Mouse (Mus musculus) effector memory CD4-positive, alpha-beta T cell, adult 5 months (primary cell): ENCODE measurements around the gene Cchcr1. TPM values are rescaled to one million over a fixed set of nuclear protein-coding genes. Genes with fewer than 3 reads are reported as not detected.

Source experiments
- polyA plus RNA-seq: library from polyadenylated mRNA; unstranded; fragments of 100-300 nt; shearing (Covaris generic); gene quantifications from one replicate; pipeline ENCODE4 v1.2.1, GENCODE M21; 2017

Gene Cchcr1
- 15.1 TPM for polyA plus RNA-seq

DNA sequence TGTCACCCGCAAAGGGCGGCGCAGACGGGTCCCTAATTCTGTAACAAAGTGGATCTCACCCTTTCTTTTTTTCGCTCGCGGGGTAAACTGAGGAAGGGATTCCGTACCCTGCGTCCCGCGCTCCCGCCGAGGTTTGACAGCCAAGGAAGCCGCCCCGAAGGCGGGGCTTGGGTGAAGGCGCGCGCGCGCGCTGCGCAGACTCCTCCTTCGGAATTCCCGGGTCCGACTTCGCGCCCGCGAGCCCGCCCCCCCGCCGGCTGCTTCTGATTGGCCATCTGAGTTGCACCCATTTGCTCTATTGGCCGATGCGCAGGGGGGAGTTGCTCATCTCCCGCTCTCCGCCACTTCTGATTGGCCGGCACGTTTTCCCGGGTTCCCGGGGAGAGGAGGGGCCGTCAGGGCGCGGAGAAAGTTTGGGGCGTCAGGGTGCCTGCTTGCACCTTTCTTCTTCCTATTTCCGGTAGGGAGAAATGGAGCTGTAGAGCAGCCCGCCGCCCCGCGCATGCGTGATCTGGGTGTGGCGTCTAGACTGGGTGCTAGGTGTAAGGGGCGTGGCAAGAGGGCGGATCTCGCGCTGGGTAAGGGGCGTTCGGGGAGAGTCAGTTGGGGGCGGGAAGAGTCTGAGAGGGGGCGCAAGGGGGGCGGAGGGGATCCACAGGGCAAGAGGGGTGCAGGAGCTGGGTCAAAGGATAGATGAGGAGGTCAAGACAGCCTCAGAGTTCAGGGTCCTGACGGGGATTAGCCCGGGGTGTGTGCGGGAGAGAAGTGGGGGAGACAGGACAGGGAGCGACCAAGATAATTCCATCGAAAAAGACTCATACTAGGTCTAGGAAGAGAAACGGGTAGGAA, at the start of gene Cchcr1, which contains the start of gene Tcf19:
Gene Cchcr1, plus strand, starts transcription at position 449 of the 849 bp plus-strand sequence.
Gene Tcf19, minus strand, starts transcription at position 173 of the 849 bp plus-strand sequence.

GRCm38 (mm10) chr17:35469842-35470751, 46.8 kb upstream of the Cchcr1 start, which contains the start of gene H2-Q10:
Gene H2-Q10 (plus strand): TSS chr17:35470089.

GRCm38 (mm10) chr17:35505776-35506175, 11.1 kb upstream of the Cchcr1 start, which contains the start of gene Pou5f1:
Gene Pou5f1 (plus strand): TSS chr17:35506018.

GRCm38 (mm10) chr17:35532901-35533300, 16.0 kb downstream of the Cchcr1 start, which contains the start of gene Psors1c2:
Gene Psors1c2 (plus strand): TSS chr17:35533201.

DNA sequence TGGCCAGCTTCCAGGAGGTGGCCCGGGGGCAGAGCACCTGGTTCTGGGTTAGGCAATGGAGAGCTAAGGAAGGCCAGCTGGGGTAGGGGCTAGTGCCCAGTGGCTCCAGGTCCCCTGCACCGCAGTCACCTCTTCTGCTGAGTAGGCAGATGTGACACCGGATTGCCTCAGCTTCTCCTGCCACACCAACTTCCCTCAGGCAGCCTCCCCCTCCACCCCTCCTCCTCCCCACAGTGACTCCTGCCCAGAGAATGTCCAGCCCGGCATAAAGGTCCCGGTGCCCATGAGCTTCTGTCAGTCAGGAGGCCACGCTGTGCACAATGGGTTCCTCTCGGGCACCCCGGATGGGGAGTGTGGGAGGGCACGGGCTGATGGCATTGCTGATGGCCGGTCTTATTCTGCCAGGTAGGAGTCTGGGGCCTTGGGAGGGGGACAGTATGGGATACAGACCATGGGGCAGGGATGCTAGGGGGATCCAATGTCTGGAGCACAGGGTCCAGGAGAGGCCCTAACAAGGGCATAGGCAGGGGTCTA, 35.0 kb downstream of the Cchcr1 start, which contains the start of gene Cdsn:
Gene Cdsn, plus strand, starts transcription at position 248 of the 534 bp plus-strand sequence.

GRCm38 (mm10) chr17:35567150-35567549, 50.2 kb downstream of the Cchcr1 start, which contains the start of gene 2300002M23Rik:
Gene 2300002M23Rik (plus strand): TSS chr17:35567450.

Other genes starting within 250 kb of the Cchcr1 start
- 0.26 TPM for gene H2-Q1, start 196.7 kb upstream of the Cchcr1 start, polyA plus RNA-seq
- gene H2-Q2, start 174.9 kb upstream of the Cchcr1 start, polyA plus RNA-seq = 47.9 TPM
- 69.3 TPM for gene H2-Q4, start 137.5 kb upstream of the Cchcr1 start, polyA plus RNA-seq
- gene H2-Q6, start 92.2 kb upstream of the Cchcr1 start, polyA plus RNA-seq = 1,046 TPM
- 2,635 TPM for gene H2-Q7, start 77.9 kb upstream of the Cchcr1 start, polyA plus RNA-seq
- gene H2-Q10, start 47.0 kb upstream of the Cchcr1 start, polyA plus RNA-seq = 121 TPM
- not detected for gene Pou5f1, start 11.1 kb upstream of the Cchcr1 start, polyA plus RNA-seq
- gene Tcf19, start 276 bp upstream of the Cchcr1 start, polyA plus RNA-seq = 12.1 TPM
- not detected for gene Psors1c2, start 16.1 kb downstream of the Cchcr1 start, polyA plus RNA-seq
- not detected for gene Cdsn, start 35.0 kb downstream of the Cchcr1 start, polyA plus RNA-seq
- gene 2300002M23Rik, start 50.4 kb downstream of the Cchcr1 start, polyA plus RNA-seq = not detected
- gene Sfta2, start 84.4 kb downstream of the Cchcr1 start, polyA plus RNA-seq = not detected
- not detected for gene Gm9573, start 109.5 kb downstream of the Cchcr1 start, polyA plus RNA-seq
- not detected for gene Mucl3, start 126.6 kb downstream of the Cchcr1 start, polyA plus RNA-seq
- gene Vars2, start 150.5 kb downstream of the Cchcr1 start, polyA plus RNA-seq = 17.0 TPM
- gene Gtf2h4, start 156.6 kb downstream of the Cchcr1 start, polyA plus RNA-seq = 14.7 TPM
- gene Ddr1, start 187.5 kb downstream of the Cchcr1 start, polyA plus RNA-seq = 11.5 TPM